In genomic region chrX:103821832-103822196, GRCm38 (mm10) we compare ENCODE assay signal across 8 mouse cellular contexts. TPM values are rescaled to one million over a fixed set of nuclear protein-coding genes. Genes with fewer than 3 reads are reported as not detected.
DNase-seq lines count a peak whose midpoint lies in the region; ATAC-seq and TF ChIP-seq lines count a peak whose summit lies in the region.

Gene Slc16a2, minus strand, starts transcription at chrX:103821983.

- peak within 1 kb of the TSS; percentile 50 for H3K4me3 ChIP-seq in embryonic facial prominence, embryonic 12.5 days
- peak within 1 kb of the TSS; percentile 51 for H3K4me3 ChIP-seq in heart, embryonic 11.5 days (ENCODE audit: low read depth, low read length)
- H3K4me3 ChIP-seq in kidney, embryonic 14.5 days (ENCODE audit: low read length) = peak within 1 kb of the TSS; percentile 48
- H3K4me3 ChIP-seq in midbrain, postnatal 0 days (ENCODE audit: low read depth, low read length) = peak within 1 kb of the TSS; percentile 55
- peak within 1 kb of the TSS; percentile 46 for H3K4me3 ChIP-seq in stomach, embryonic 14.5 days (ENCODE audit: low read depth, low read length)

- peaks cover 52% of the 10 kb centered on the region for H3K27me3 ChIP-seq in embryonic facial prominence, embryonic 12.5 days
- peaks cover 40% of the 10 kb centered on the region for H3K27me3 ChIP-seq in heart, embryonic 11.5 days (ENCODE audit: control insufficient read depth, insufficient read depth, low read length)
- H3K27me3 ChIP-seq in kidney, embryonic 14.5 days (ENCODE audit: control insufficient read depth, insufficient read depth, low read length) = peaks cover 9% of the 10 kb centered on the region; the same call in 1 of the 2 replicates
- peaks cover 29% of the 10 kb centered on the region; the same call in 1 of the 2 replicates for H3K27me3 ChIP-seq in midbrain, postnatal 0 days (ENCODE audit: insufficient read depth, low read length)
- no peaks in the 10 kb centered on the region for H3K27me3 ChIP-seq in stomach, embryonic 14.5 days (ENCODE audit: control insufficient read depth, insufficient read depth, low read length)

- H3K9me3 ChIP-seq in embryonic facial prominence, embryonic 12.5 days = no peaks in the 10 kb centered on the region
- H3K9me3 ChIP-seq in heart, embryonic 11.5 days (replicated peaks; ENCODE audit: control insufficient read depth, low read length) = no peaks in the 10 kb centered on the region
- H3K9me3 ChIP-seq in kidney, embryonic 14.5 days (ENCODE audit: control insufficient read depth, low read length) = no peaks in the 10 kb centered on the region
- H3K9me3 ChIP-seq in midbrain, postnatal 0 days (ENCODE audit: low read length) = no peaks in the 10 kb centered on the region
- H3K9me3 ChIP-seq in stomach, embryonic 14.5 days (ENCODE audit: control insufficient read depth, low read depth, low read length) = no peaks in the 10 kb centered on the region

- 13% methylated on average over 17 of the region's 17 CpGs for WGBS in embryonic facial prominence, embryonic 12.5 days
- 11% methylated on average over 17 of the region's 17 CpGs for WGBS in heart, embryonic 11.5 days (ENCODE audit: insufficient replicate concordance)
- WGBS in kidney, embryonic 14.5 days = 28% methylated on average over 14 of the region's 17 CpGs
- 15% methylated on average over 11 of the region's 17 CpGs for WGBS in midbrain, postnatal 0 days
- WGBS in stomach, embryonic 14.5 days = 16% methylated on average over 14 of the region's 17 CpGs

- H3K4me2 ChIP-seq in embryonic facial prominence, embryonic 12.5 days (replicated peaks) = peak within 1 kb of the TSS; percentile 73
- H3K4me2 ChIP-seq in heart, embryonic 11.5 days = peak within 1 kb of the TSS; percentile 79
- H3K4me2 ChIP-seq in kidney, embryonic 14.5 days (replicated peaks; ENCODE audit: low read depth, low read length) = peak within 1 kb of the TSS; percentile 73
- peak within 1 kb of the TSS; percentile 71 for H3K4me2 ChIP-seq in midbrain, postnatal 0 days (ENCODE audit: low read depth, low read length, poor library complexity, severe bottlenecking)
- H3K4me2 ChIP-seq in stomach, embryonic 14.5 days (replicated peaks; ENCODE audit: low read depth, low read length) = peak within 1 kb of the TSS; percentile 80

- no peaks in the 10 kb centered on the region for H3K4me1 ChIP-seq in embryonic facial prominence, embryonic 12.5 days
- no peaks in the 10 kb centered on the region for H3K4me1 ChIP-seq in heart, embryonic 11.5 days (ENCODE audit: control insufficient read depth, insufficient read depth, low read length)
- no peaks in the 10 kb centered on the region for H3K4me1 ChIP-seq in kidney, embryonic 14.5 days (ENCODE audit: control insufficient read depth, insufficient read depth, low read length)
- no peaks in the 10 kb centered on the region for H3K4me1 ChIP-seq in midbrain, postnatal 0 days (ENCODE audit: insufficient read depth, low read length)
- no peaks in the 10 kb centered on the region for H3K4me1 ChIP-seq in stomach, embryonic 14.5 days (ENCODE audit: control insufficient read depth, insufficient read depth, low read length)

- peak; percentile 83 for ATAC-seq in embryonic facial prominence, embryonic 12.5 days (ENCODE audit: insufficient number of reproducible peaks, insufficient read depth, low FRiP score, low TSS enrichment)
- peak; percentile 75 for ATAC-seq in heart, embryonic 11.5 days (replicated peaks; ENCODE audit: insufficient number of reproducible peaks, low FRiP score, low TSS enrichment)
- peak; percentile 90 for ATAC-seq in kidney, embryonic 14.5 days (ENCODE audit: low FRiP score, low TSS enrichment)
- ATAC-seq in midbrain, postnatal 0 days (ENCODE audit: low FRiP score) = peak; percentile 91
- peak; percentile 85 for ATAC-seq in stomach, embryonic 14.5 days (ENCODE audit: insufficient number of reproducible peaks, insufficient read depth, low FRiP score, low read depth)

- peak; percentile 37 for DNase-seq in layer of hippocampus, adult 11-12 months (ENCODE audit: low spot score)
- no peak for DNase-seq in layer of hippocampus, adult 9-10 months (ENCODE audit: low spot score)
- DNase-seq in liver = peak; percentile 60
- DNase-seq in midbrain, postnatal 0 days (ENCODE audit: low spot score) = peak; percentile 65

- H3K36me3 ChIP-seq in embryonic facial prominence, embryonic 12.5 days = no peaks in the 10 kb centered on the region
- no peaks in the 10 kb centered on the region for H3K36me3 ChIP-seq in heart, embryonic 11.5 days (ENCODE audit: control insufficient read depth, insufficient read depth, low read length)
- H3K36me3 ChIP-seq in kidney, embryonic 14.5 days (ENCODE audit: control insufficient read depth, insufficient read depth, low read length) = no peaks in the 10 kb centered on the region
- no peaks in the 10 kb centered on the region for H3K36me3 ChIP-seq in midbrain, postnatal 0 days (ENCODE audit: insufficient read depth, low read length)
- H3K36me3 ChIP-seq in stomach, embryonic 14.5 days (ENCODE audit: control insufficient read depth, insufficient read depth, low read length) = no peaks in the 10 kb centered on the region

- no peak for TF ChIP-seq CTCF in midbrain, postnatal 0 days (IDR thresholded peaks at IDR 0.05)

- H3K27ac ChIP-seq in embryonic facial prominence, embryonic 12.5 days = peak within 1 kb of the TSS; percentile 87
- H3K27ac ChIP-seq in heart, embryonic 11.5 days (ENCODE audit: low read depth, low read length) = peak within 1 kb of the TSS; percentile 70; the same call in 1 of the 2 replicates
- H3K27ac ChIP-seq in kidney, embryonic 14.5 days (ENCODE audit: low read depth, low read length) = peak within 1 kb of the TSS; percentile 62; the same call in 1 of the 2 replicates
- H3K27ac ChIP-seq in midbrain, postnatal 0 days (ENCODE audit: low read depth, low read length) = peak within 1 kb of the TSS; percentile 69
- H3K27ac ChIP-seq in stomach, embryonic 14.5 days (ENCODE audit: low read length) = peak within 1 kb of the TSS; percentile 80

- H3K9ac ChIP-seq in embryonic facial prominence, embryonic 12.5 days = peak within 1 kb of the TSS; percentile 48
- peak within 1 kb of the TSS; percentile 64 for H3K9ac ChIP-seq in heart, embryonic 11.5 days (ENCODE audit: low read depth, low read length)
- H3K9ac ChIP-seq in kidney, embryonic 14.5 days (ENCODE audit: low read depth, low read length) = peak within 1 kb of the TSS; percentile 48; the same call in 1 of the 2 replicates
- H3K9ac ChIP-seq in midbrain, postnatal 0 days (replicated peaks; ENCODE audit: low read length, poor library complexity, severe bottlenecking) = peak within 1 kb of the TSS; percentile 54
- peak within 1 kb of the TSS; percentile 33; the same call in 1 of the 2 replicates for H3K9ac ChIP-seq in stomach, embryonic 14.5 days (replicated peaks; ENCODE audit: low read depth, low read length)

RNA-seq across cellular contexts. Expression of gene Slc16a2, which starts in this region (rescaled TPM):
- polyA plus RNA-seq in embryonic facial prominence, embryonic 12.5 days (2016; fragmentation: Nextera tagmentation; extraction: Ambion mirVana) = 11.6 and 13.4 TPM in 2 replicates
- polyA plus RNA-seq in heart, embryonic 11.5 days (2014; fragmentation: Nextera tagmentation; extraction: Ambion mirVana) = 11.1 and 11.3 TPM in 2 replicates
- 8.8 and 13.1 TPM in 2 replicates for polyA plus RNA-seq in kidney, embryonic 14.5 days (2014; fragmentation: Nextera tagmentation; extraction: Ambion mirVana)
- 42.4 and 48.4 TPM in 2 replicates for total RNA-seq in midbrain, postnatal 0 days (2014; rRNA removed)
- 25.3 and 25.9 TPM in 2 replicates for polyA plus RNA-seq in midbrain, postnatal 0 days (2015; fragmentation: Nextera tagmentation; extraction: Ambion mirVana)
- polyA plus RNA-seq in stomach, embryonic 14.5 days (2014; fragmentation: Nextera tagmentation; extraction: Ambion mirVana) = 10.0 and 10.2 TPM in 2 replicates
